Mouse (Mus musculus) liver, embryonic 11.5 days (tissue): ENCODE results near the gene Gpr19. TPM values are rescaled to one million over a fixed set of nuclear protein-coding genes. Genes with fewer than 3 reads are reported as not detected.

ENCODE experiments used
- ATAC-seq: fragments of 200-750 bp; cut with Nextera tagmentation; replicated peaks from 2 replicates; pipeline ENCODE4 v1.8.0; 2017; ENCODE audit warnings: moderate number of reproducible peaks, mild to moderate bottlenecking, moderate TSS enrichment, moderate library complexity; ENCODE audit not compliant: low FRiP score
- DNase-seq: peaks from one replicate; pipeline ENCODE4 v3.0.0-alpha.2; 2017; ENCODE audit warnings: low spot score
- H3K27ac ChIP-seq: fragments of 300-500 bp; sonication (generic); 2 replicates; pipeline ENCODE4 v1.5.1; 2014; ENCODE audit warnings: mild to moderate bottlenecking, low read depth, low read length, control low read depth
- H3K27me3 ChIP-seq: fragments of 300-500 bp; sonication (generic); replicated peaks from 2 replicates; pipeline ENCODE4 v1.6.1; 2014; ENCODE audit warnings: low read length, mixed read lengths; ENCODE audit not compliant: control insufficient read depth, insufficient read depth
- H3K36me3 ChIP-seq: fragments of 300-500 bp; sonication (generic); 2 replicates; pipeline ENCODE4 v1.6.1; 2014; ENCODE audit warnings: mild to moderate bottlenecking, low read length, moderate library complexity, mixed read lengths; ENCODE audit not compliant: control insufficient read depth, insufficient read depth
- H3K4me1 ChIP-seq: fragments of 300-500 bp; sonication (generic); replicated peaks from 2 replicates; pipeline ENCODE4 v1.6.1; 2014; ENCODE audit warnings: low read length, mixed read lengths; ENCODE audit not compliant: control insufficient read depth, insufficient read depth
- H3K4me2 ChIP-seq: fragments of 300-500 bp; sonication (generic); 2 replicates; pipeline ENCODE4 v1.6.1; 2014; ENCODE audit warnings: mild to moderate bottlenecking, control low read depth, moderate library complexity
- H3K4me3 ChIP-seq: fragments of 300-500 bp; sonication (generic); 2 replicates; pipeline ENCODE4 v1.5.1; 2014; ENCODE audit warnings: low read depth, low read length, control low read depth
- H3K9ac ChIP-seq: fragments of 300-500 bp; sonication (generic); 2 replicates; pipeline ENCODE4 v1.6.1; 2014; ENCODE audit warnings: low read depth, low read length, control low read depth
- H3K9me3 ChIP-seq: fragments of 300-500 bp; sonication (generic); 2 replicates; pipeline ENCODE4 v1.6.1; 2016; ENCODE audit warnings: low read length, inconsistent platforms, mixed read lengths; ENCODE audit not compliant: control insufficient read depth
- WGBS: fragments of 180-500 bp; shearing (Covaris S2); extraction: QIAGEN DNeasy Blood & Tissue Kit; methylation state at CpG from one replicate; pipeline ENCODE4 v1.1.7; 2014; 5-methylcytosine and 5-hydroxymethylcytosine counted together
- polyA plus RNA-seq: library from polyadenylated mRNA; unstranded; fragments of >200 nt; fragmentation: Nextera tagmentation; extraction: Ambion mirVana; gene quantifications from 2 replicates; pipeline ENCODE4 v1.2.1, GENCODE M21; 2014

The Gpr19 gene
- polyA plus RNA-seq, 1 experiment from 2014 or later = 9.1 TPM

DNA sequence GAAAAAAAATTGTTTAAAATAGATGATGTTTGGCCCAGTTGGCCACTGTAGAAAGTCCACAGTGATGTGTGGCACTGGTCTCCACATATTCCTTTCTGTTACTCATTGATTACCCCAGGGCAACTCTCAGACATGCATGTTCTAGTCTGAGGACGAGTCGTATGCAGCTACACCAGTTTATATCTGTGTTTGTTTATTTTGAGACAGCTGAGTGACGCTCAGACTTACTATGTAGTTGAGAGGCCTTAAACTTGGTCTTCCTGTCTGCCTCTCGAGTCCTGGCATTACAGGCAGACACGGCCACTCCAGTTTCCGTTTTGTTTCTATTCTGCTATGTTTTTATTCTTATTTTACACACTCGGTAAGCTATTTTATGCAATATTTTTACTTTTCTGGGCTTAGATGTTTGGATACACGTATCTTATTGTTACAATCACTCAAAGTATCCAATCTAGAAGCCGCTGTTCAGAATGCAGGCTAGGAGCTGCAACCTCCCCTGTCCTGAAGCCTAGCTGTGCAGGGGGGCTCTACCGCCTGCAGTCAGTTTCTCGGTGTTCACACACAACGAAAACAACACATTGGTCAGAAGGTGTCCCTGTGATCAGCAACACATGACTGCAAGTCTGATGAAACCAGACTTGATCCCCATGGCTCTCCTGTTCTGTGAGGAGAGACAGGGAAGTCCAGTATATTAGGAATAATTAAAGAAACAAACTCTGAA is 34.3 kb upstream of the Gpr19 start:
- H3K36me3 ChIP-seq = no peaks in the 10 kb centered on the region
- ATAC-seq = no peak
- DNase-seq = no peak
- H3K9ac ChIP-seq = no peak overlapping the region
- no peak overlapping the region for H3K4me3 ChIP-seq
- peak overlapping the region; percentile 7; the same call in 1 of the 2 replicates for H3K4me2 ChIP-seq
- no peak overlapping the region for H3K27ac ChIP-seq
- 77% methylated on average over 12 of the region's 12 CpGs for WGBS
- H3K9me3 ChIP-seq = no peaks in the 10 kb centered on the region
- H3K27me3 ChIP-seq = no peaks in the 10 kb centered on the region
- peaks cover 14% of the 10 kb centered on the region for H3K4me1 ChIP-seq

DNA sequence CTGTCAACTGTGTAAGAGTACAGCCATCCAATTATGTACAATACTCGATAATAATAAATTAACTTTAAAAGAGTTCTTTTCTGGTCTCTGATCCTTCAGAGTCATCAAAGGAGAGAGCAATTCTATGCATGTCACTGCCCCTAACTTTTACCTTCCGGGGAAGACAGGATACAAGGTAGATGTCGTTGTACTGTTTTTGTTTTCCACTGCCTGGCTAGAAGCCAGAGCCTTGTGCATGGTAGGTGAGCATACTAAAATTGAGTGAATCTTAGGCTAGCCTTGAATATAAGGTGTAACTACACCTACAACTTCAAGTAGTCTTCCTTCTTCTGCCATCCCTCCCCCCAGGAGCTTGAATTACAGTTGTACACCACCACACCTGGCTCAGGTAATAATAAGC is 32.8 kb upstream of the Gpr19 start:
- no peaks in the 10 kb centered on the region for H3K9me3 ChIP-seq
- DNase-seq = no peak
- 83% methylated on average over 3 of the region's 3 CpGs for WGBS
- ATAC-seq = no peak
- H3K36me3 ChIP-seq = no peaks in the 10 kb centered on the region
- H3K4me3 ChIP-seq = no peak overlapping the region
- no peaks in the 10 kb centered on the region for H3K27me3 ChIP-seq
- H3K4me1 ChIP-seq = peaks cover 14% of the 10 kb centered on the region
- H3K4me2 ChIP-seq = peak overlapping the region; percentile 90
- no peak overlapping the region for H3K27ac ChIP-seq
- no peak overlapping the region for H3K9ac ChIP-seq

DNA sequence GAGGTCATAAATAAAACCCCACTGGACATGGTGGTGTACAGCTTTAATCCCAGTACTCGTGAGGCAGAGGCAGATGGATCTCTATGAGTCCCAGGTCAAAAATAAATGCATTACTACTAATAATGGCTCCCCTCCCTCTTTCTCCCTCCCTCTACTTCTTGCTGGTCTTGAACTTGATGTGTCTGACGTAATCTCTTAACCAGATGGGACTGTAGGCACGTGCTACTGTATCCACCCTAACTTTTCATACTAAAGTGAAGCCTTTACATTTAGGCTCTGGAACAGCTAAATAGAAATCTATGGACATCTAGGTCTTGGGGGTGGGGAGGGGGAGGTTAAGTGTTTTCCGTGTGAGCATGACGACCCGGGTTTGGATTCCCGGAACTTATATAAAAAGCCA is 32.0 kb upstream of the Gpr19 start:
- Histone ChIP-seq H3K9me3 (no peaks in the 10 kb centered on the region), H3K27ac (no peak overlapping the region), H3K27me3 (no peaks in the 10 kb centered on the region), H3K9ac (peak overlapping the region; percentile 42), H3K4me3 (peak overlapping the region; percentile 75), H3K36me3 (no peaks in the 10 kb centered on the region), H3K4me1 (peaks cover 18% of the 10 kb centered on the region), H3K4me2 (peak overlapping the region; percentile 90)
- DNase-seq (no peak), ATAC-seq (no peak)
- WGBS = 81% methylated on average over 7 of the region's 7 CpGs

DNA sequence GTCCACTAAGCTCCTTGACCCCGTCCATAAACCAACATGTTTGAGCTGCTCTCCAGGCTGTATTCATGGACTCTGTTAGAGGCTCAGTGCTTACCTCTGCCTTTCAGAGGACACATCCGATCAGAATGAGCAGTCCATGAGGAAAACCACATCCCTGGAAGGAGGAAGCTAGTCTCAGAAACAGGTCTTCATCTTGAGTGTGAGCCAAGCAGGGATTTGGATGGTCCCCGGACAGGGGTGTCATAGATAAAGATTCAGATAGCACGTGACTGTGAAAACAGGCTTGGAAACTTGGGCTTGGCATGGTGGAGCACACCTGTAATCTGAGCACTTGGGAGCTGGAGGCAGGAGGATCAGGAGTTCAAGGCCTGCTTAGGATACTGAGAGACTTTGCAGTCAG is 31.5 kb upstream of the Gpr19 start:
- H3K4me1 ChIP-seq = peaks cover 18% of the 10 kb centered on the region
- no peaks in the 10 kb centered on the region for H3K36me3 ChIP-seq
- H3K27me3 ChIP-seq = no peaks in the 10 kb centered on the region
- peak overlapping the region; percentile 75 for H3K4me3 ChIP-seq
- ATAC-seq = no peak
- peak overlapping the region; percentile 90 for H3K4me2 ChIP-seq
- no peaks in the 10 kb centered on the region for H3K9me3 ChIP-seq
- no peak overlapping the region for H3K27ac ChIP-seq
- 39% methylated on average over 4 of the region's 4 CpGs for WGBS
- peak overlapping the region; percentile 42 for H3K9ac ChIP-seq
- DNase-seq = no peak

DNA sequence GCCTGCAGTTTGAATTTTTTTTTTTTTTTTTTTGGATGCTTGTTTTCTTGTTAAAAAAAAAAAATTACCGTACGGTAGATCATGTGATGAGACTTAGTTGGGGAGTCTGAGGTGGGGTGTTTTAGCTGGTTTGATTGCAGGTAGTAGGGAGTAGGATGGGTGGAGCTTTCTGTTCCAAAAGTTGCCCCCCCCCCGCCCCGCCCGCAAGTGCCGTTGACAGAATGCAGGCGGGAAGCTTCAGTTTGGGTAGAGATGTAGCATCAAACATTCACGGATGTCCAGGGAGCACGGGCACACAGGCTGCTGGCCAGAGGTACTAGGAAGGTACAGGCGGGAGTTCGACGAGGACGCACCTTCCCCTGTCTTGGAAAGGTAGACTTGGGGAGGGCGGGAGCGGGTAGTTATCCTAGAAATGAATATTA is 30.5 kb upstream of the Gpr19 start:
- H3K27me3 ChIP-seq = no peaks in the 10 kb centered on the region
- H3K4me3 ChIP-seq = peak overlapping the region; percentile 75
- under 1% methylated on average over 15 of the region's 15 CpGs for WGBS
- H3K4me2 ChIP-seq = peak overlapping the region; percentile 90
- DNase-seq (peak; percentile 71), ATAC-seq (peak; percentile 48)
- no peaks in the 10 kb centered on the region for H3K9me3 ChIP-seq
- H3K9ac ChIP-seq = peak overlapping the region; percentile 71
- H3K4me1 ChIP-seq = peaks cover 18% of the 10 kb centered on the region
- peak overlapping the region; percentile 100 for H3K27ac ChIP-seq
- H3K36me3 ChIP-seq = no peaks in the 10 kb centered on the region

DNA sequence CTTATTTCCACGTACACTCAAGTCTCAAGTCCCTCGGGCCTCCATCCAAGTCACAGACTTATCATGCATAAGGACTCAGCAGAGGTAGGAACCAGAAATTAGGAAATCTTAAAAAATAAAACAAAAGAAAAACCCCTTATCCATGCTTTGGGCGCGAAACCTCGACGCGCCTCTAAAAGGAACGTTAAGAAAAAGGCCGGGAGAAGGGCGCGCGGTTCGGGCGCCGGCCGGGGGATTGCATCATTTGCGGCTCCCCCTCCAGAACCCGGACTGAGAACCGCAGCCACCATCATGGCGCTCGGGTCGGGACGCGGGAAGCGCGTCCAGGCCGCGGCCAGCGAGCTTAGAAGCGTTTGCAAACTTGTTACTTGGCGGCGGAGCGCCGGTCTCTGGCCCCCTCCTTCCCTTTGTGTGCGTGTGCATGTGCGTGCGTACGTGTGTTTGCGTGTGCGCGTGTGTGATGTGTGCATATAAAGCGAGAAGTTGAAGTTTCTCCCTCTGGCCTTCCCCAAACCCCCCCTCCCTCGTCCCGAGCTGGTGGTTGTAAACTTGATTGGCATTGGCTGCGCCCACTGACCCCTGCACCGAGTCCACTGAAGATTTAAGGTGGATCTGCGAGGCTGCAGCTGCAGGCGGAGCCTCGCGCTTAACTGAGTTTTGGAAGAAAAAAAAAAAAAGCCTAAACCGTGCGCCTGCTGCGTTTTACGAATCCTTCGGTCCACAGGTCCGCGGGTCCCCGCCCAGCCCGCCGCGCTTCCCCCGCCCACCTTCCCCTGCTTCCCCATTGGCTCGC is 29.9 kb upstream of the Gpr19 start:
- under 1% methylated on average over 63 of the region's 63 CpGs for WGBS

DNA sequence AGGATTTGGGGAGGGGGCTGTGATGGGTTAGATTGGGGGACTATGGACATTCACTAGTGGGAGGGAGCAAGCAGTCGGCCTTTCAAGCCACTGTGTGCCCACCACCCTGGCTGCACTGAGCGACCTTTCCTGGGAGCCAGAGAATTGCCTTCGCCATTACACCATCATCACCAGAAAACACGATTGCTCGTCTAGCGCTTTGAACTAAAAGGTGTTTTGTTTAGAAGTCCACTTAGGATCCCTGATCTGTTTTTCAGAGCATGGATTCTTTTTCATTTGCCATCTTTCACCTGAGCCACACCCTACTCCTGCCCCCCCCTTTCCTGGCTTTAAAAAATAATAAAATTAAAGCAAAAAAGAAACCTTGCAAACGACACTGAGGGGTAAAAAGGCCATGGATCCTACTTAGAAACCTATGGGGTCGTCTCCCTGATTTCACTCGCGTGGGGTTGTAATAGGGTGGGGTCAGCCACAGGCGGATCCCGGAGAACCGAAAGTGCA is 29.3 kb upstream of the Gpr19 start:
- WGBS = 1% methylated on average over 13 of the region's 13 CpGs

More for the DNA sequence above, 29.9 kb upstream of the Gpr19 start:
- peak; percentile 86 for DNase-seq
- H3K4me2 ChIP-seq = peak overlapping the region; percentile 90
- no peaks in the 10 kb centered on the region for H3K36me3 ChIP-seq
- peak overlapping the region; percentile 100 for H3K27ac ChIP-seq
- ATAC-seq = peak; percentile 82
- no peaks in the 10 kb centered on the region for H3K9me3 ChIP-seq
- H3K27me3 ChIP-seq = no peaks in the 10 kb centered on the region
- H3K4me1 ChIP-seq = peaks cover 22% of the 10 kb centered on the region
- peak overlapping the region; percentile 94 for H3K9ac ChIP-seq
- peak overlapping the region; percentile 75 for H3K4me3 ChIP-seq

DNA sequence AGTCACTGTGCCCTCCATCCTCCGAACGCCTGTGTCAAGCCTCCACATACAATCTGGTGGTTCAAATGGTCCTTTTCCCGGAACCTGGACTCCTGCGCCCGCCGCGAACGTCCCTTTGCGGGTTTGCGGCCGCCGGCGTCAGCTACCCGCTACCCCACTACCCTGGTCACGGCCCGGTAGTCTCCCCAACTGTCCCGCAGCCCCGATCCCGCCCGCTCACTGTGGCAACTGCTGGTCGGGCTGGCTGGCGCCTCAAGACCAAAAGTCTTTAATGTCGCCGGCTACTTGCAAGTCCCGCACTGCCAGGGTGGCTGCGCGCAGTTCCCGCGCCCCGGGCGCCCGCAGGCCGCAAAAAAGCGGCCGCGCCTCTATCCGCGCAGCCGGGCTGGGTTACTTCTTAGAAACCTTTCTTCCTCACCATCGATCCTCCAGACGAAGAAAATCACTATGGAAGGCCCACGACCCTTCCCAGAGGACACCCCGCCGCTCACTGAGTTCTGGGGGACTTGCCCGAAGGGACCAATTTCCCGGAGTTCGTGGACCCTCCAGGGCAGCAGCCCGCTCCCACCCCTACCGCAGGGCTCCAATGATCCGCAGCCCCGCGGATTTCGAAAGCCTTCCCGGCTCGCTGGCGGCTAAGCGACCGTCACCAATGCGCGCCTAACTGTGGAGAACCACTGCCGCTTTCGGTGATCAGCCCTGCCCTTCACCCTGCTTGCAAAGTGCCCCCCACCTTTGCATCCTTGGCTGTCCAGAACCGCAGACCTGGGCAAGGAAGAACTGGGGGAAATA is 28.6 kb upstream of the Gpr19 start:
- Histone ChIP-seq H3K4me3 (peak overlapping the region; percentile 75), H3K27ac (peak overlapping the region; percentile 100), H3K36me3 (no peaks in the 10 kb centered on the region; the same call in 1 of the 2 replicates), H3K9ac (peak overlapping the region; percentile 94), H3K27me3 (no peaks in the 10 kb centered on the region), H3K4me1 (peaks cover 29% of the 10 kb centered on the region), H3K4me2 (peak overlapping the region; percentile 90), H3K9me3 (no peaks in the 10 kb centered on the region)
- DNase-seq (peak; percentile 77), ATAC-seq (peak; percentile 46)
- under 1% methylated on average over 63 of the region's 63 CpGs for WGBS

More for the DNA sequence above, 29.3 kb upstream of the Gpr19 start:
- Histone ChIP-seq H3K27me3 (no peaks in the 10 kb centered on the region), H3K4me1 (peaks cover 22% of the 10 kb centered on the region), H3K9me3 (no peaks in the 10 kb centered on the region), H3K36me3 (no peaks in the 10 kb centered on the region), H3K9ac (peak overlapping the region; percentile 94), H3K4me2 (peak overlapping the region; percentile 90), H3K4me3 (peak overlapping the region; percentile 75), H3K27ac (peak overlapping the region; percentile 100)
- no peak for DNase-seq
- 0 out of 2 replicates have a peak, but pooled peaks have one; percentile 5 for ATAC-seq
